Mouse (Mus musculus): ENCODE data around the gene Mfsd6l. TPM values are rescaled to one million over a fixed set of nuclear protein-coding genes. Genes with fewer than 3 reads are reported as not detected.

Gene Mfsd6l
- total RNA-seq (2021): under 1 TPM in 1 of 2 experiments, not detected in 1; 0.16 TPM

GRCm38 (mm10) chr11:68555918-68556584, at the start of gene Mfsd6l:
Gene Mfsd6l, plus strand, starts transcription at chr11:68556186.
- intact Hi-C loops (cut with DNase I): no loop called here
- no peak for DNase-seq

GRCm38 (mm10) chr11:68507246-68507645, 48.7 kb upstream of the Mfsd6l start:
- DNase-seq: no peak
- intact Hi-C loops (cut with DNase I): no loop called here

GRCm38 (mm10) chr11:68508619-68509018, 47.4 kb upstream of the Mfsd6l start:
- intact Hi-C loops (cut with DNase I): no loop called here
- DNase-seq: no peak

- intact Hi-C loops (cut with DNase I): no loop called here
- no peak for DNase-seq
These were observed 46.8 kb upstream of the Mfsd6l start for GRCm38 (mm10) chr11:68509194-68509593.

- intact Hi-C loops (cut with DNase I): no loop called here
- no peak for DNase-seq
These were observed 42.0 kb upstream of the Mfsd6l start for GRCm38 (mm10) chr11:68513969-68514368.

- intact Hi-C loops (cut with DNase I): no loop called here
- DNase-seq: no peak
These were observed 36.6 kb upstream of the Mfsd6l start for GRCm38 (mm10) chr11:68519362-68519761.

GRCm38 (mm10) chr11:68519815-68520214, 36.2 kb upstream of the Mfsd6l start:
- intact Hi-C loops (cut with DNase I): no loop called here
- DNase-seq: no peak

- DNase-seq: no peak
- intact Hi-C loops (cut with DNase I): no loop called here
These were observed 35.5 kb upstream of the Mfsd6l start for GRCm38 (mm10) chr11:68520439-68520838.

GRCm38 (mm10) chr11:68521352-68521751, 34.6 kb upstream of the Mfsd6l start:
- no peak for DNase-seq
- intact Hi-C loops (cut with DNase I): no loop called here

GRCm38 (mm10) chr11:68526441-68526840, 29.5 kb upstream of the Mfsd6l start:
- no peak for DNase-seq

GRCm38 (mm10) chr11:68531066-68531806, 24.8 kb upstream of the Mfsd6l start:
- intact Hi-C loops (cut with DNase I): no loop called here
- peak; percentile 55 for DNase-seq

More at GRCm38 (mm10) chr11:68526441-68526840, 29.5 kb upstream of the Mfsd6l start:
- intact Hi-C loops (cut with DNase I): no loop called here

GRCm38 (mm10) chr11:68531941-68532535, 23.9 kb upstream of the Mfsd6l start:
- intact Hi-C loops (cut with DNase I): no loop called here
- DNase-seq: no peak

GRCm38 (mm10) chr11:68532773-68533172, 23.2 kb upstream of the Mfsd6l start:
- intact Hi-C loops (cut with DNase I): no loop called here
- no peak for DNase-seq

- DNase-seq: no peak
- intact Hi-C loops (cut with DNase I): no loop called here
These were observed 22.0 kb upstream of the Mfsd6l start for GRCm38 (mm10) chr11:68533971-68534475.

GRCm38 (mm10) chr11:68536026-68536425, 20.0 kb upstream of the Mfsd6l start:
- intact Hi-C loops (cut with DNase I): no loop called here
- DNase-seq: no peak

GRCm38 (mm10) chr11:68536465-68536864, 19.5 kb upstream of the Mfsd6l start:
- DNase-seq: no peak
- intact Hi-C loops (cut with DNase I): no loop called here

GRCm38 (mm10) chr11:68539621-68540020, 16.4 kb upstream of the Mfsd6l start:
- no peak for DNase-seq

GRCm38 (mm10) chr11:68544554-68544953, 11.4 kb upstream of the Mfsd6l start:
- intact Hi-C loops (cut with DNase I): no loop called here
- no peak for DNase-seq

More at GRCm38 (mm10) chr11:68539621-68540020, 16.4 kb upstream of the Mfsd6l start:
- intact Hi-C loops (cut with DNase I): no loop called here

GRCm38 (mm10) chr11:68545172-68545571, 10.8 kb upstream of the Mfsd6l start:
- DNase-seq: no peak
- intact Hi-C loops (cut with DNase I): no loop called here

- intact Hi-C loops (cut with DNase I): no loop called here
- no peak for DNase-seq
These were observed 10.2 kb upstream of the Mfsd6l start for GRCm38 (mm10) chr11:68545682-68546222.

GRCm38 (mm10) chr11:68547484-68547883, 8.5 kb upstream of the Mfsd6l start:
- intact Hi-C loops (cut with DNase I): no loop called here

More at GRCm38 (mm10) chr11:68547484-68547883, 8.5 kb upstream of the Mfsd6l start:
- no peak for DNase-seq
